Mouse (Mus musculus): ENCODE data around the gene Nisch. TPM values are rescaled to one million over a fixed set of nuclear protein-coding genes. Genes with fewer than 3 reads are reported as not detected.

Gene Nisch
- polyA plus RNA-seq, 1 experiment from 2014 or later: 354 TPM

GRCm38 (mm10) chr14:31230442-31230841, 13.7 kb upstream of the Nisch start:
- Histone ChIP-seq H3K9me3 (replicated peaks; ENCODE audit: control insufficient read depth, low read length, poor library complexity, severe bottlenecking) (no peaks in the 10 kb centered on the region), H3K9ac (ENCODE audit: low read depth, low read length) (no peak overlapping the region), H3K36me3 (ENCODE audit: control insufficient read depth, insufficient read depth, low read length) (no peaks in the 10 kb centered on the region), H3K4me3 (ENCODE audit: low read depth, low read length) (no peak overlapping the region), H3K27me3 (ENCODE audit: control insufficient read depth, insufficient read depth, low read depth, low read length) (no peaks in the 10 kb centered on the region), H3K27ac (ENCODE audit: low read length) (no peak overlapping the region), H3K4me2 (ENCODE audit: low read length) (no peak overlapping the region), H3K4me1 (ENCODE audit: control insufficient read depth, insufficient read depth, low read length) (no peaks in the 10 kb centered on the region; the same call in 1 of the 2 replicates)
- WGBS: 64% methylated on average over 8 of the region's 8 CpGs
- no peak for ATAC-seq

GRCm38 (mm10) chr14:31228234-31228633, 11.5 kb upstream of the Nisch start:
- H3K9ac ChIP-seq (ENCODE audit: low read depth, low read length): no peak overlapping the region
- ATAC-seq: no peak
- no peaks in the 10 kb centered on the region for H3K9me3 ChIP-seq (replicated peaks; ENCODE audit: control insufficient read depth, low read length, poor library complexity, severe bottlenecking)
- H3K36me3 ChIP-seq (ENCODE audit: control insufficient read depth, insufficient read depth, low read length): no peaks in the 10 kb centered on the region
- H3K27me3 ChIP-seq (ENCODE audit: control insufficient read depth, insufficient read depth, low read depth, low read length): no peaks in the 10 kb centered on the region
- no peak overlapping the region for H3K4me3 ChIP-seq (ENCODE audit: low read depth, low read length)
- 76% methylated on average over 6 of the region's 6 CpGs for WGBS
- no peak overlapping the region for H3K27ac ChIP-seq (ENCODE audit: low read length)
- no peak overlapping the region for H3K4me2 ChIP-seq (ENCODE audit: low read length)
- no peaks in the 10 kb centered on the region; the same call in 1 of the 2 replicates for H3K4me1 ChIP-seq (ENCODE audit: control insufficient read depth, insufficient read depth, low read length)

- no peaks in the 10 kb centered on the region for H3K27me3 ChIP-seq (ENCODE audit: control insufficient read depth, insufficient read depth, low read depth, low read length)
- H3K9me3 ChIP-seq (replicated peaks; ENCODE audit: control insufficient read depth, low read length, poor library complexity, severe bottlenecking): no peaks in the 10 kb centered on the region
- no peak overlapping the region for H3K9ac ChIP-seq (ENCODE audit: low read depth, low read length)
- 0 out of 2 replicates have a peak, but pooled peaks have one; percentile 54 for ATAC-seq
- no peaks in the 10 kb centered on the region; the same call in 1 of the 2 replicates for H3K4me1 ChIP-seq (ENCODE audit: control insufficient read depth, insufficient read depth, low read length)
- WGBS: 52% methylated on average over 4 of the region's 4 CpGs
- H3K4me2 ChIP-seq (ENCODE audit: low read length): no peak overlapping the region
- no peak overlapping the region for H3K27ac ChIP-seq (ENCODE audit: low read length)
- no peaks in the 10 kb centered on the region for H3K36me3 ChIP-seq (ENCODE audit: control insufficient read depth, insufficient read depth, low read length)
- H3K4me3 ChIP-seq (ENCODE audit: low read depth, low read length): no peak overlapping the region
Observed at GRCm38 (mm10) chr14:31226978-31227377, 10.2 kb upstream of the Nisch start.

- Histone ChIP-seq H3K36me3 (ENCODE audit: control insufficient read depth, insufficient read depth, low read length) (no peaks in the 10 kb centered on the region), H3K9ac (ENCODE audit: low read depth, low read length) (no peak within 1 kb of the TSS), H3K9me3 (replicated peaks; ENCODE audit: control insufficient read depth, low read length, poor library complexity, severe bottlenecking) (no peaks in the 10 kb centered on the region), H3K4me1 (ENCODE audit: control insufficient read depth, insufficient read depth, low read length) (peaks cover 3% of the 10 kb centered on the region; the same call in 1 of the 2 replicates), H3K27ac (ENCODE audit: low read length) (no peak within 1 kb of the TSS), H3K27me3 (ENCODE audit: control insufficient read depth, insufficient read depth, low read depth, low read length) (no peaks in the 10 kb centered on the region), H3K4me2 (ENCODE audit: low read length) (no peak within 1 kb of the TSS), H3K4me3 (ENCODE audit: low read depth, low read length) (no peak within 1 kb of the TSS)
- WGBS: 11% methylated on average over 11 of the region's 11 CpGs
- ATAC-seq: 0 out of 2 replicates have a peak, but pooled peaks have one; percentile 60
Observed at GRCm38 (mm10) chr14:31217666-31218065, 920 bp upstream of the Nisch start, which contains the start of gene Sema3g. Gene Sema3g (plus strand): TSS chr14:31217860.

GRCm38 (mm10) chr14:31215157-31216002, 1.4 kb downstream of the Nisch start:
- Histone ChIP-seq H3K4me3 (ENCODE audit: low read depth, low read length) (no peak overlapping the region), H3K9me3 (replicated peaks; ENCODE audit: control insufficient read depth, low read length, poor library complexity, severe bottlenecking) (no peaks in the 10 kb centered on the region), H3K27me3 (ENCODE audit: control insufficient read depth, insufficient read depth, low read depth, low read length) (no peaks in the 10 kb centered on the region), H3K27ac (ENCODE audit: low read length) (no peak overlapping the region), H3K36me3 (ENCODE audit: control insufficient read depth, insufficient read depth, low read length) (no peaks in the 10 kb centered on the region), H3K4me1 (ENCODE audit: control insufficient read depth, insufficient read depth, low read length) (peaks cover 3% of the 10 kb centered on the region; the same call in 1 of the 2 replicates), H3K9ac (ENCODE audit: low read depth, low read length) (peak overlapping the region; percentile 27; the same call in 1 of the 2 replicates), H3K4me2 (ENCODE audit: low read length) (no peak overlapping the region)
- ATAC-seq: peak; percentile 57
- WGBS: 33% methylated on average over 15 of the region's 15 CpGs

GRCm38 (mm10) chr14:31214684-31215083, 2.1 kb downstream of the Nisch start:
- no peak overlapping the region for H3K4me3 ChIP-seq (ENCODE audit: low read depth, low read length)
- no peaks in the 10 kb centered on the region for H3K9me3 ChIP-seq (replicated peaks; ENCODE audit: control insufficient read depth, low read length, poor library complexity, severe bottlenecking)
- no peaks in the 10 kb centered on the region for H3K27me3 ChIP-seq (ENCODE audit: control insufficient read depth, insufficient read depth, low read depth, low read length)
- peak; percentile 14; the same call in 1 of the 2 replicates for ATAC-seq
- H3K36me3 ChIP-seq (ENCODE audit: control insufficient read depth, insufficient read depth, low read length): no peaks in the 10 kb centered on the region
- WGBS: 93% methylated on average over 3 of the region's 3 CpGs
- H3K4me2 ChIP-seq (ENCODE audit: low read length): no peak overlapping the region
- H3K27ac ChIP-seq (ENCODE audit: low read length): no peak overlapping the region
- no peak overlapping the region for H3K9ac ChIP-seq (ENCODE audit: low read depth, low read length)
- peaks cover 3% of the 10 kb centered on the region; the same call in 1 of the 2 replicates for H3K4me1 ChIP-seq (ENCODE audit: control insufficient read depth, insufficient read depth, low read length)

- H3K9me3 ChIP-seq (replicated peaks; ENCODE audit: control insufficient read depth, low read length, poor library complexity, severe bottlenecking): no peaks in the 10 kb centered on the region
- H3K27ac ChIP-seq (ENCODE audit: low read length): no peak overlapping the region
- ATAC-seq: no peak
- H3K9ac ChIP-seq (ENCODE audit: low read depth, low read length): no peak overlapping the region
- H3K27me3 ChIP-seq (ENCODE audit: control insufficient read depth, insufficient read depth, low read depth, low read length): no peaks in the 10 kb centered on the region
- 68% methylated on average over 8 of the region's 8 CpGs for WGBS
- H3K36me3 ChIP-seq (ENCODE audit: control insufficient read depth, insufficient read depth, low read length): no peaks in the 10 kb centered on the region
- no peak overlapping the region for H3K4me3 ChIP-seq (ENCODE audit: low read depth, low read length)
- H3K4me1 ChIP-seq (ENCODE audit: control insufficient read depth, insufficient read depth, low read length): peaks cover 3% of the 10 kb centered on the region; the same call in 1 of the 2 replicates
- no peak overlapping the region for H3K4me2 ChIP-seq (ENCODE audit: low read length)
Observed at GRCm38 (mm10) chr14:31213868-31214267, 2.9 kb downstream of the Nisch start.

GRCm38 (mm10) chr14:31212499-31212898, 4.2 kb downstream of the Nisch start:
- Histone ChIP-seq H3K4me2 (ENCODE audit: low read length) (no peak overlapping the region), H3K27me3 (ENCODE audit: control insufficient read depth, insufficient read depth, low read depth, low read length) (no peaks in the 10 kb centered on the region), H3K27ac (ENCODE audit: low read length) (no peak overlapping the region), H3K36me3 (ENCODE audit: control insufficient read depth, insufficient read depth, low read length) (no peaks in the 10 kb centered on the region), H3K9ac (ENCODE audit: low read depth, low read length) (no peak overlapping the region), H3K9me3 (replicated peaks; ENCODE audit: control insufficient read depth, low read length, poor library complexity, severe bottlenecking) (no peaks in the 10 kb centered on the region), H3K4me3 (ENCODE audit: low read depth, low read length) (no peak overlapping the region), H3K4me1 (ENCODE audit: control insufficient read depth, insufficient read depth, low read length) (peaks cover 3% of the 10 kb centered on the region; the same call in 1 of the 2 replicates)
- ATAC-seq: no peak
- WGBS: 89% methylated on average over 3 of the region's 3 CpGs

GRCm38 (mm10) chr14:31211854-31212253, 4.9 kb downstream of the Nisch start:
- no peak overlapping the region for H3K9ac ChIP-seq (ENCODE audit: low read depth, low read length)
- no peak overlapping the region for H3K4me2 ChIP-seq (ENCODE audit: low read length)
- H3K4me3 ChIP-seq (ENCODE audit: low read depth, low read length): no peak overlapping the region
- no peaks in the 10 kb centered on the region for H3K27me3 ChIP-seq (ENCODE audit: control insufficient read depth, insufficient read depth, low read depth, low read length)
- H3K27ac ChIP-seq (ENCODE audit: low read length): no peak overlapping the region
- WGBS: 91% methylated on average over 6 of the region's 6 CpGs
- H3K36me3 ChIP-seq (ENCODE audit: control insufficient read depth, insufficient read depth, low read length): no peaks in the 10 kb centered on the region
- no peak for ATAC-seq
- H3K4me1 ChIP-seq (ENCODE audit: control insufficient read depth, insufficient read depth, low read length): peaks cover 7% of the 10 kb centered on the region; the same call in 1 of the 2 replicates
- H3K9me3 ChIP-seq (replicated peaks; ENCODE audit: control insufficient read depth, low read length, poor library complexity, severe bottlenecking): no peaks in the 10 kb centered on the region
